In the genomic region with DNA sequence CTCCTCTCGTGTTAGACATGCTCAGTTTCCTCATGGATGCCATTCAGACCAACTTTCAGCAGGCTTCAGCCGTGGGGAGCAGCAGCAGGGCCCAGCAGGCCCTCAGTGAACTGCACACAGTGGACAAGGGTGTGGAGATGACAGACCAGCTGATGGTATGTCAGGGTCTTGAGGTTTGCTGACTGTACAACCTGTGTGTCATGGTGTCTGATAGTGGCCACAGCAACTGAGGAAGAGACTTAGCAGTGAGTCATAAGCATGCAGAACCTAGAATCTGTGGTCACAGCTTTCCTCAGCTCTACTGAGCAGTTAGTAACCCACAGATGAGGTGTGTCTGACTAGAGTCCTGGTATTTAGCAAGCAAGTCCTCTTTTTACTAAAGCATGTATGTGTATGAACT, we compare ENCODE assay signal across 23 mouse cellular contexts.
DNase-seq lines count a peak whose midpoint lies in the region; ATAC-seq and TF ChIP-seq lines count a peak whose summit lies in the region.
"Had no signal": no experiment of that assay in that cellular context is flagged by ENCODE, and none has a peak within 500 bp of the region (broad histone marks: within the 10 kb centered on the region; RNA-seq: fewer than 3 reads in every experiment).

No protein-coding gene starts in this region.

- H3K36me3 ChIP-seq in heart, embryonic 12.5 days: peaks cover 99% of the 10 kb centered on the region

- no peak for ATAC-seq in heart, embryonic 12.5 days (ENCODE audit: insufficient number of reproducible peaks, low FRiP score)
- ATAC-seq: activated CD4-positive, CD25-positive, alpha-beta regulatory T cell, adult 4 months; CD4-positive, CD25-positive, alpha-beta regulatory T cell, adult 4 months; forebrain, embryonic 14.5 days; forebrain, postnatal 0 days; intestine, postnatal 0 days had no signal

- H3K4me1 ChIP-seq in embryonic fibroblast, embryonic 13.5 days (ENCODE audit: control insufficient read depth, insufficient read depth, low read length): peaks cover 8% of the 10 kb centered on the region
- no peaks in the 10 kb centered on the region for H3K4me1 ChIP-seq in heart, embryonic 12.5 days (replicated peaks)
- H3K4me1 ChIP-seq: heart, embryonic 10.5 days; hindbrain, embryonic 12.5 days; hindbrain, embryonic 15.5 days had no signal

- peak overlapping the region; percentile 37; the same call in 1 of the 2 replicates for H3K27ac ChIP-seq in embryonic fibroblast, embryonic 13.5 days (ENCODE audit: insufficient read depth, low read length)
- no peak overlapping the region for H3K27ac ChIP-seq in heart, embryonic 12.5 days (ENCODE audit: poor library complexity, severe bottlenecking)
- H3K27ac ChIP-seq: heart, adult 2 months; heart, embryonic 10.5 days; hindbrain, embryonic 12.5 days; hindbrain, embryonic 15.5 days had no signal

- no peaks in the 10 kb centered on the region for H3K9me3 ChIP-seq in heart, embryonic 12.5 days (replicated peaks)
- H3K9me3 ChIP-seq: heart, embryonic 10.5 days; hindbrain, embryonic 12.5 days; hindbrain, embryonic 15.5 days had no signal

- DNase-seq in 3134 (ENCODE audit: extremely low read depth, insufficient read length, low spot score) (peak; percentile 38), 416B (ENCODE audit: low read depth) (peak; percentile 93), MEL-GATA-1-ER (ENCODE audit: extremely low read depth, low read depth) (peak; percentile 24)
- no peak for DNase-seq in cerebellum, adult 8-10 months
- DNase-seq in frontal cortex, postnatal 14 days (ENCODE audit: low spot score in 2 of 2): no peak
- DNase-seq: adrenal gland, adult 8-10 months; adrenal gland, postnatal 25 days; B cell, adult 2 months; cerebellum, adult 11-12 months; cerebellum, adult 9-10 months; cerebellum, postnatal 14 days; forebrain, postnatal 0 days; gastrocnemius, postnatal 36 days; heart, adult 2 months had no signal

- no peak overlapping the region for H3K4me3 ChIP-seq in embryonic fibroblast, embryonic 13.5 days (ENCODE audit: insufficient read depth, low read length)
- no peak overlapping the region for H3K4me3 ChIP-seq in heart, embryonic 12.5 days
- H3K4me3 ChIP-seq: heart, adult 2 months; heart, embryonic 10.5 days; hindbrain, embryonic 12.5 days; hindbrain, embryonic 15.5 days had no signal

- 87% methylated on average over 2 of the region's 2 CpGs for WGBS in heart, embryonic 12.5 days

- TF ChIP-seq CTCF in embryonic fibroblast, embryonic 13.5 days (IDR thresholded peaks at IDR 0.05; ENCODE audit: borderline replicate concordance, insufficient read depth, low read length): no peak

- H3K9ac ChIP-seq in heart, embryonic 12.5 days: no peak overlapping the region
- H3K9ac ChIP-seq: forebrain, postnatal 0 days; hindbrain, embryonic 12.5 days; hindbrain, embryonic 15.5 days had no signal

- no peak for TF ChIP-seq POLR2A in embryonic fibroblast, embryonic 13.5 days (IDR thresholded peaks at IDR 0.05; ENCODE audit: low read depth, low read length)

- no peaks in the 10 kb centered on the region for H3K27me3 ChIP-seq in heart, embryonic 12.5 days (replicated peaks)
- H3K27me3 ChIP-seq: hindbrain, embryonic 12.5 days; hindbrain, embryonic 15.5 days had no signal

- H3K4me2 ChIP-seq in heart, embryonic 12.5 days: no peak overlapping the region
- H3K4me2 ChIP-seq: hindbrain, embryonic 12.5 days; hindbrain, embryonic 15.5 days had no signal

Comparison
In these comparisons a context has a peak if more than half of its experiments do, and no peak if none do; other contexts are left out.
1. DNase-seq: peak in 3134 (single experiment), 416B (single experiment) and MEL-GATA-1-ER (single experiment); none in cerebellum, adult 8-10 months (single experiment) and frontal cortex, postnatal 14 days (0 of 2).